Mouse (Mus musculus) embryonic fibroblast, embryonic 13.5 days (primary cell): Measurements from ENCODE around the gene Tfip11.

Source experiments
- CTCF ChIP-seq: IDR thresholded peaks from 2 replicates; pipeline ENCODE4 v1.5.1; 2011; ENCODE audit warnings: mild to moderate bottlenecking, control low read depth, low read length, moderate library complexity, borderline replicate concordance; ENCODE audit not compliant: insufficient read depth
- POLR2A ChIP-seq: IDR thresholded peaks from 2 replicates; pipeline ENCODE4 v1.6.1; 2011; ENCODE audit warnings: low read depth, mild to moderate bottlenecking, control low read depth, low read length, moderate library complexity

DNA sequence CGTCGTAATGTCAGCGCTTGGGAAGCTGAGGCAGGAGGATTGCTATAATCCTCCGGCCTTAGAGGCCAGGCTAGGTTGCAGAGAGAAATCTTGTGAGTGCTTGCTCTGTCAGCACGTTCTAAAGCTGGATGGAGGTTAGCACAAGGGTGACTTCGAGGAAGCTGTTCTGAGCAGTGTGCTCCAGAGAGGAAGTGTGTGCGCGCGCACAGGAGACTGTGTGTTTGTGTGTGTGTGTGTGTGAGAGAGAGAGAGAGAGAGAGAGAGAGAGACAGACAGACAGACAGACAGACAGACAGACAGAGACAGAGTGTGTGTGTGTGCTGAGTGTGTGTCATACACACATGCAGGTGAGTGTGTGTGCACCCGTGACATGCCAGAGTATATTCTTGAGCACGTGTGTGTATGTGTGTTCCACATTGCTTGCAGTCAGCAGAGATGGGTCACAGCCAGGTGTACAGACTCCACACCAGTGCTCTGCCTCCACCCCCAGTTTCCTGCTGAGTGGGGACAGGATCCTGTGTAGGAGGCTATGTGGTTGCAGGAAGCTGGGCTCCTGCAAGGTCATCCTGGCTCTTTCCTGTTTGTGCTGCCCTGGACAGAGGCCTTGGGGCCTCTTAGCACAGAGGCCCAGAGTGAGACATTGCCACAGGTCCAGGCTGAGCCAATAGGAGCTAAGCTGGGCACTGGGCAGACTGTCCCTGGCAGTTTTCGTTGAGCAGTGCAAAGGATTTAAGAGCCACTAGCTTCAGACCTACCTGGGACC is 27.8 kb upstream of the Tfip11 start:
- no peak for TF ChIP-seq POLR2A
- no peak for TF ChIP-seq CTCF
